Mouse (Mus musculus): ENCODE data around the gene Myrf. TPM values are rescaled to one million over a fixed set of nuclear protein-coding genes. Genes with fewer than 3 reads are reported as not detected.

The Myrf gene
- polyA plus RNA-seq, 1 experiment from 2014 or later = 5.0 TPM

DNA sequence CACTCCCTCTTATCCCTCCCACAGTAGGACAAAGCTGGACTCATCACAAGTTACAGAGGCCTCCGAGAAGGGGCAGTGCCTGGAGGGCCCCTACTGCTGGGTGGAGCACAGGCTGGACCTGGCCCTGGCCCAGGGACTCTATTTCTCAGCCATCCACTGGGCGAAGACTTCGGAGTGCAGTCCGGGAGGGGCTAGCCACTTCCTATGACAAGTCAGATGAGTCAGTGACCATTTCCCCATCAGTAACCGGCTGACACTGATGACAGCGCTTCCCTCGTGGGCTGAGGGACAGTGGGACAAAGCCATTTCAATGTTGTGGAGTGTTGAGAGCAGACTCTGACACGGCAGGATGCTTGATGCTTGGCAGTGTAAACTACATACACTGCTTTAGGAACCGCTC lies 39.1 kb upstream of the Myrf start:
- no peaks in the 10 kb centered on the region for H3K9me3 ChIP-seq (ENCODE audit: low read length)
- H3K9ac ChIP-seq (replicated peaks; ENCODE audit: low read depth) = no peak overlapping the region
- peaks cover 11% of the 10 kb centered on the region for H3K4me1 ChIP-seq (ENCODE audit: insufficient read depth, low read depth, low read length)
- peak; percentile 64 for ATAC-seq
- no peak overlapping the region for H3K4me2 ChIP-seq (replicated peaks; ENCODE audit: low read depth, low read length)
- no peak overlapping the region for H3K4me3 ChIP-seq (ENCODE audit: low read depth, low read length)
- H3K27me3 ChIP-seq (replicated peaks; ENCODE audit: insufficient read depth, low read length) = no peaks in the 10 kb centered on the region
- H3K27ac ChIP-seq (ENCODE audit: low read length) = no peak overlapping the region
- no peaks in the 10 kb centered on the region for H3K36me3 ChIP-seq (ENCODE audit: insufficient read depth, low read length)
- TF ChIP-seq CTCF (IDR thresholded peaks at IDR 0.05) (no peak), EP300 (IDR thresholded peaks at IDR 0.05) (no peak)
- peak; percentile 62 for DNase-seq (ENCODE audit: low spot score)
- 57% methylated on average over 9 of the region's 9 CpGs for WGBS

- H3K36me3 ChIP-seq (ENCODE audit: insufficient read depth, low read length) = no peaks in the 10 kb centered on the region
- H3K9me3 ChIP-seq (ENCODE audit: low read length) = no peaks in the 10 kb centered on the region
- H3K9ac ChIP-seq (replicated peaks; ENCODE audit: low read depth) = no peak overlapping the region
- H3K4me1 ChIP-seq (ENCODE audit: insufficient read depth, low read depth, low read length) = peaks cover 11% of the 10 kb centered on the region
- H3K4me2 ChIP-seq (replicated peaks; ENCODE audit: low read depth, low read length) = no peak overlapping the region
- WGBS = 27% methylated on average over 6 of the region's 6 CpGs
- ATAC-seq (no peak), DNase-seq (ENCODE audit: low spot score) (no peak)
- H3K27ac ChIP-seq (ENCODE audit: low read length) = 0 out of 2 replicates have a peak overlapping the region, but pooled peaks have one; percentile 5
- no peaks in the 10 kb centered on the region for H3K27me3 ChIP-seq (replicated peaks; ENCODE audit: insufficient read depth, low read length)
- H3K4me3 ChIP-seq (ENCODE audit: low read depth, low read length) = no peak overlapping the region
- TF ChIP-seq EP300 (IDR thresholded peaks at IDR 0.05) (no peak), CTCF (IDR thresholded peaks at IDR 0.05) (no peak)
These were observed 38.2 kb upstream of the Myrf start for GRCm38 (mm10) chr19:10278669-10279324.

- TF ChIP-seq EP300 (IDR thresholded peaks at IDR 0.05) = no peak
- peak; percentile 25 for TF ChIP-seq CTCF (IDR thresholded peaks at IDR 0.05)
- H3K4me1 ChIP-seq (ENCODE audit: insufficient read depth, low read depth, low read length) = peaks cover 11% of the 10 kb centered on the region
- peak overlapping the region; percentile 68 for H3K27ac ChIP-seq (ENCODE audit: low read length)
- WGBS = 34% methylated on average over 5 of the region's 5 CpGs
- no peaks in the 10 kb centered on the region for H3K9me3 ChIP-seq (ENCODE audit: low read length)
- ATAC-seq (peak; percentile 91), DNase-seq (ENCODE audit: low spot score) (peak; percentile 90)
- no peak overlapping the region; the same call in 1 of the 2 replicates for H3K4me3 ChIP-seq (ENCODE audit: low read depth, low read length)
- H3K27me3 ChIP-seq (replicated peaks; ENCODE audit: insufficient read depth, low read length) = no peaks in the 10 kb centered on the region
- H3K36me3 ChIP-seq (ENCODE audit: insufficient read depth, low read length) = no peaks in the 10 kb centered on the region
- no peak overlapping the region for H3K9ac ChIP-seq (replicated peaks; ENCODE audit: low read depth)
- no peak overlapping the region for H3K4me2 ChIP-seq (replicated peaks; ENCODE audit: low read depth, low read length)
These were observed 37.2 kb upstream of the Myrf start for GRCm38 (mm10) chr19:10277759-10278158.

GRCm38 (mm10) chr19:10277331-10277730 lies 36.8 kb upstream of the Myrf start:
- ATAC-seq (peak; percentile 38; the same call in 1 of the 2 replicates), DNase-seq (ENCODE audit: low spot score) (peak; percentile 32)
- TF ChIP-seq EP300 (IDR thresholded peaks at IDR 0.05) (no peak), CTCF (IDR thresholded peaks at IDR 0.05) (no peak)
- Histone ChIP-seq H3K9ac (replicated peaks; ENCODE audit: low read depth) (no peak overlapping the region), H3K9me3 (ENCODE audit: low read length) (no peaks in the 10 kb centered on the region), H3K36me3 (ENCODE audit: insufficient read depth, low read length) (no peaks in the 10 kb centered on the region), H3K4me3 (ENCODE audit: low read depth, low read length) (no peak overlapping the region; the same call in 1 of the 2 replicates), H3K27me3 (replicated peaks; ENCODE audit: insufficient read depth, low read length) (no peaks in the 10 kb centered on the region), H3K4me1 (ENCODE audit: insufficient read depth, low read depth, low read length) (peaks cover 11% of the 10 kb centered on the region), H3K4me2 (replicated peaks; ENCODE audit: low read depth, low read length) (no peak overlapping the region), H3K27ac (ENCODE audit: low read length) (peak overlapping the region; percentile 68)
- 17% methylated on average over 17 of the region's 17 CpGs for WGBS

DNA sequence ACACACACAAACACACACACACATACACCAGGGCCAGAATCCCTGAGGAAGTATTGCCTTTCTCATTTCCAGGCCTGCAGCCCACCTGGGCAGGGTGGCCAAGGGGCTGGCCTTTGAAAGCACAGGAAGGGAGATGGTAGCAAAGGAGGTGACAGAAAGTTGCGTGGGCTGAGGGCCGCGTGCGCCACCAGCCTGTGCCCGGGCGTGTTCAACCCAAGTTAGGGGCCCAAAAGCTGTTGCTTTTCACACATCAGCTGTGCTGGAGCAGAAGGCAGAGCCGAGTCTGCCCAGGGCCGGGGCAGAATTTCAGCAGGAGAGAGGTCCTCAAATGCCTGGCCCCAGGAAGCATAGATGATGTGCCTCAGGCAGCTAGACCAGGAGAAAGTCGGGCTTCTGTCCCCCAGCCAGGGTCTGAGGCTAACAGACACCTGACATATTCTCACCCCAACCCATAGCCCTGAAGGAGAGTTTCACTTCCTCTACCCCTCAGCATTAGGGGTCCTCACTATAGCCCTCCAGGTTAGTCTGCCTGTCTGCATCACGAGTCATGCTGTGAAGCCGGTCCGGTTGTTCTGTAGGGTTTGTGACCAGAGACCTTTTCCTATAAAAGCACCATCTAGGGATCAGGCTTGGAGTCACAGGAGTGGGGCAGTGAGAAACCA lies 36.1 kb upstream of the Myrf start:
- H3K4me3 ChIP-seq (ENCODE audit: low read depth, low read length) = no peak overlapping the region
- H3K27me3 ChIP-seq (replicated peaks; ENCODE audit: insufficient read depth, low read length) = no peaks in the 10 kb centered on the region
- no peak overlapping the region for H3K4me2 ChIP-seq (replicated peaks; ENCODE audit: low read depth, low read length)
- H3K27ac ChIP-seq (ENCODE audit: low read length) = no peak overlapping the region
- DNase-seq (ENCODE audit: low spot score) = no peak
- H3K9me3 ChIP-seq (ENCODE audit: low read length) = no peaks in the 10 kb centered on the region
- H3K9ac ChIP-seq (replicated peaks; ENCODE audit: low read depth) = no peak overlapping the region
- TF ChIP-seq CTCF (IDR thresholded peaks at IDR 0.05) (no peak), EP300 (IDR thresholded peaks at IDR 0.05) (no peak)
- WGBS = 78% methylated on average over 12 of the region's 12 CpGs
- ATAC-seq = no peak
- H3K4me1 ChIP-seq (ENCODE audit: insufficient read depth, low read depth, low read length) = peaks cover 11% of the 10 kb centered on the region
- H3K36me3 ChIP-seq (ENCODE audit: insufficient read depth, low read length) = no peaks in the 10 kb centered on the region

GRCm38 (mm10) chr19:10274056-10274455 lies 33.5 kb upstream of the Myrf start:
- TF ChIP-seq CTCF (IDR thresholded peaks at IDR 0.05) (no peak), EP300 (IDR thresholded peaks at IDR 0.05) (no peak)
- ATAC-seq (no peak), DNase-seq (ENCODE audit: low spot score) (no peak)
- Histone ChIP-seq H3K27me3 (replicated peaks; ENCODE audit: insufficient read depth, low read length) (no peaks in the 10 kb centered on the region), H3K36me3 (ENCODE audit: insufficient read depth, low read length) (no peaks in the 10 kb centered on the region), H3K9ac (replicated peaks; ENCODE audit: low read depth) (no peak overlapping the region), H3K27ac (ENCODE audit: low read length) (no peak overlapping the region), H3K4me1 (ENCODE audit: insufficient read depth, low read depth, low read length) (peaks cover 10% of the 10 kb centered on the region; the same call in 1 of the 2 replicates), H3K4me2 (replicated peaks; ENCODE audit: low read depth, low read length) (no peak overlapping the region), H3K4me3 (ENCODE audit: low read depth, low read length) (no peak overlapping the region), H3K9me3 (ENCODE audit: low read length) (no peaks in the 10 kb centered on the region)
- 44% methylated on average over 5 of the region's 5 CpGs for WGBS
